Mouse (Mus musculus): ENCODE data around the gene D17Wsu92e. TPM values are rescaled to one million over a fixed set of nuclear protein-coding genes. Genes with fewer than 3 reads are reported as not detected.

Gene D17Wsu92e
- polyA plus RNA-seq, 1 experiment from 2014 or later, result 23.8 TPM

DNA sequence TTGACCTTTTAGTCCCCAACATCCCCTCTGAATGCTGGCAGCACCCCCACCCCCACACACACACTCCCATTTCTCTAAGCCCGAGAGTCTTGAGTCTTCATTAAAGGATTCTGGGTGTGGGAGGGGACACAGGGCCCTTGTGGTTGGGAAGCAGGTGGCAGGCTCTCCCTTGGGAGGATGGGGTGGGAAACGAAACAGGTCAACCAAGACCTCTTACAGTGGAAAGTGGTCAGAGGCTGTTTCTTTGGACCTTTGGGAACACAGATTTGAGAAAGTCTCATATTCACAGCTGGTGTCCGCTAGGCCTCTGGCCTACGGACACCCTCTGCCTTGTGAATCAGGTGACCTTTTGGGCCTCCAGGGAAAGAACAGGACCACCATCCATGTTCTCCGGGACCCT lies 110.8 kb downstream of the D17Wsu92e start:
- no peak overlapping the region for H3K4me2 ChIP-seq (ENCODE audit: low read depth, low read length)
- no peak overlapping the region for H3K4me3 ChIP-seq (ENCODE audit: low read depth, low read length)
- no peak for ATAC-seq
- no peak overlapping the region for H3K9ac ChIP-seq (replicated peaks)
- peaks cover 6% of the 10 kb centered on the region; the same call in 1 of the 2 replicates for H3K4me1 ChIP-seq (ENCODE audit: insufficient read depth)
- TF ChIP-seq EP300 (IDR thresholded peaks at IDR 0.05; ENCODE audit: low read depth) (no peak), CTCF (IDR thresholded peaks at IDR 0.05; ENCODE audit: low read depth) (no peak)
- H3K36me3 ChIP-seq (replicated peaks; ENCODE audit: insufficient read depth, low read length), result no peaks in the 10 kb centered on the region
- WGBS (ENCODE audit: insufficient replicate concordance), result 63% methylated on average over 5 of the region's 5 CpGs
- H3K27ac ChIP-seq (ENCODE audit: low read depth), result no peak overlapping the region
- H3K9me3 ChIP-seq (ENCODE audit: low read length), result no peaks in the 10 kb centered on the region
- peaks cover 9% of the 10 kb centered on the region; the same call in 1 of the 2 replicates for H3K27me3 ChIP-seq (ENCODE audit: insufficient read depth, low read length)
- no peak for DNase-seq

DNA sequence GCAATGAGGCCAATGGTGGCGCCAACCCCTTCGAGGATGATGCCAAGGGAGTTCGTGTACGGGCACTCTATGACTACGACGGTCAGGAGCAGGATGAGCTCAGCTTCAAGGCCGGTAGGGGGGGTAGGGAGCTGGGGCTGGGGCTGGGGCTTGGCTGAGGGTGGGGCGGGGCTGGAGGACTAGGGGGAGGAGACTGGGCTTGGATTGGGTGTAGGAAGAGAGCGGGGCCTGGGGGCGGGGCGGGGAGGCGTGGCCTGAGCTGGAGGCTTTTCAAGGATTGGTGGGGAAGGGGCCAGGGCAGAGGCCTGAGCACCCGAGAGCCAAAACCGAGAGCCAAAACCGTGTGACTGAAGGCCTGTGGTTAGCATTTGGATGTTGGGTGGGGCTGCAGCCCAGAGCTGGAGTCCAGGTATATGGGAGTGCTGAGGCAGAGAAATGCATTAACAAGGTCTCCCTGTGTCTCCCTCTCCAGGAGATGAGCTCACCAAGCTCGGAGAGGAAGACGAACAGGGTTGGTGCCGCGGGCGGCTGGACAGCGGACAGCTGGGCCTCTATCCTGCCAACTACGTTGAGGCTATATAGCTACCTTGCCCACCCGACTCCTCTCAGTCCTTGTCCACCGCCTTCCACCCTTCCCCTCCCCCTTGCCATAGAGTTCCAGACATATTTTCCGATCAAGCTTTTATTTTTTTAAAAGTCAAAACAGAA lies 112.3 kb downstream of the D17Wsu92e start:
- 4% methylated on average over 23 of the region's 25 CpGs for WGBS (ENCODE audit: insufficient replicate concordance)
- peak overlapping the region; percentile 8; the same call in 1 of the 2 replicates for H3K4me3 ChIP-seq (ENCODE audit: low read depth, low read length)

DNA sequence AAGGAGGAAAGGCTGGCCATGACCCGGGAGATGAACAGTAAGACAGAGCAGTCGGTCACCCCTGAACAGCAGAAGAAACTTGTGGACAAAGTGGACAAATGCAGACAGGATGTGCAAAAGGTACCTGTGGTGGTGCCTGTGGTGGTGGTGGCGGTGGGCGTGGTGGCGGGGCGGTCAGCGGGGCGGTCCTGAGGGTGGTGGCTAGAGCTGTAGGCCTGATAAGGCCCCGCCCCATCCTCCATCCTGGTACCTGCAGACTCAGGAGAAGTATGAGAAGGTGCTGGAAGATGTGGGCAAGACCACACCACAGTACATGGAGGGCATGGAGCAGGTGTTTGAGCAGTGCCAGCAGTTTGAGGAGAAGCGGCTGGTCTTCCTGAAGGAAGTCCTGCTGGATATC lies 114.8 kb downstream of the D17Wsu92e start:
- DNase-seq (no peak), ATAC-seq (no peak)
- no peaks in the 10 kb centered on the region for H3K36me3 ChIP-seq (replicated peaks; ENCODE audit: insufficient read depth, low read length)
- TF ChIP-seq EP300 (IDR thresholded peaks at IDR 0.05; ENCODE audit: low read depth) (no peak), CTCF (IDR thresholded peaks at IDR 0.05; ENCODE audit: low read depth) (no peak)
- no peak overlapping the region for H3K4me3 ChIP-seq (ENCODE audit: low read depth, low read length)
- H3K9me3 ChIP-seq (ENCODE audit: low read length), result no peaks in the 10 kb centered on the region
- H3K27ac ChIP-seq (ENCODE audit: low read depth), result no peak overlapping the region
- H3K27me3 ChIP-seq (ENCODE audit: insufficient read depth, low read length), result peaks cover 6% of the 10 kb centered on the region; the same call in 1 of the 2 replicates
- H3K4me2 ChIP-seq (ENCODE audit: low read depth, low read length), result no peak overlapping the region
- H3K4me1 ChIP-seq (ENCODE audit: insufficient read depth), result peaks cover 12% of the 10 kb centered on the region; the same call in 1 of the 2 replicates
- 48% methylated on average over 10 of the region's 10 CpGs for WGBS (ENCODE audit: insufficient replicate concordance)
- no peak overlapping the region for H3K9ac ChIP-seq (replicated peaks)

More for the DNA sequence above, 112.3 kb downstream of the D17Wsu92e start:
- H3K4me1 ChIP-seq (ENCODE audit: insufficient read depth), result peaks cover 6% of the 10 kb centered on the region; the same call in 1 of the 2 replicates
- peak overlapping the region; percentile 62 for H3K4me2 ChIP-seq (ENCODE audit: low read depth, low read length)
- ATAC-seq (peak; percentile 88), DNase-seq (peak; percentile 88)
- no peaks in the 10 kb centered on the region for H3K9me3 ChIP-seq (ENCODE audit: low read length)
- H3K9ac ChIP-seq (replicated peaks), result no peak overlapping the region
- H3K27ac ChIP-seq (ENCODE audit: low read depth), result no peak overlapping the region
- peak; percentile 37 for TF ChIP-seq CTCF (IDR thresholded peaks at IDR 0.05; ENCODE audit: low read depth)
- TF ChIP-seq EP300 (IDR thresholded peaks at IDR 0.05; ENCODE audit: low read depth), result no peak
- H3K27me3 ChIP-seq (ENCODE audit: insufficient read depth, low read length), result peaks cover 6% of the 10 kb centered on the region; the same call in 1 of the 2 replicates
- H3K36me3 ChIP-seq (replicated peaks; ENCODE audit: insufficient read depth, low read length), result no peaks in the 10 kb centered on the region

DNA sequence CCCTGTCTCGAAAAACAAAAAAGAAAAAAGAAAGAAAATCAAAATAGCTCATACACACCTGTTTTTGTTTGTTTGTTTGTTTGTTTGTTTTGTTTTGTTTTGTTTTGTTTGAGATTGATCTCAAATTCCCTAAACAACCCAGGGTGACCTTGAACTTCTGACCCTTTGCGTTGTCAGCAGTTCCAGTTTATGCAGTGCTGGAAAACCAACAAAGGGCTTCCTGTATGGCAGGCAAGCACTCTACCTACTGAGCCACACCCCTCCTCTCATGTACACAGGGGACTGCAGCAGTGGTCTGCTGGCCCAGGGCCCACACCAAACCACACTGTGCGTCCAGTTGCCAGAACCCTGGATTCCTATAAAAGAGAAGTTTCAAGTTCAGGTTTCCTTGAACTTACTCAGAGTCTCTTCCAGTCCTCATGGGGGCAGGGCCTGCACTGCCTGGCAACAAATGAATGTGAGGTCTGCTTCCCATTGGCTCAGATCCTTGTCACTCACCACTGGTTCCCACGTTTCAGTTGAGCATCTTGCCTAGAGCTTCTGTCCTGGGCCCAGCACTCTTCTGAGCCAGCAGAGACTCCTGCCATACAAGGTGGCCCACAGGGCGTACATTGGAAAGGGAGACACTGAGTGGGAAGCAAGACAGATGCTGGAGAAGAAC lies 116.4 kb downstream of the D17Wsu92e start:
- Histone ChIP-seq H3K9me3 (ENCODE audit: low read length) (peaks cover 5% of the 10 kb centered on the region; the same call in 1 of the 2 replicates), H3K27me3 (ENCODE audit: insufficient read depth, low read length) (peaks cover 6% of the 10 kb centered on the region; the same call in 1 of the 2 replicates), H3K27ac (ENCODE audit: low read depth) (no peak overlapping the region), H3K36me3 (replicated peaks; ENCODE audit: insufficient read depth, low read length) (no peaks in the 10 kb centered on the region), H3K9ac (replicated peaks) (no peak overlapping the region), H3K4me1 (ENCODE audit: insufficient read depth) (peaks cover 12% of the 10 kb centered on the region; the same call in 1 of the 2 replicates), H3K4me3 (ENCODE audit: low read depth, low read length) (no peak overlapping the region), H3K4me2 (ENCODE audit: low read depth, low read length) (no peak overlapping the region)
- DNase-seq (no peak), ATAC-seq (no peak)
- TF ChIP-seq CTCF (IDR thresholded peaks at IDR 0.05; ENCODE audit: low read depth), result no peak
- no peak for TF ChIP-seq EP300 (IDR thresholded peaks at IDR 0.05; ENCODE audit: low read depth)
- 53% methylated on average over 5 of the region's 5 CpGs for WGBS (ENCODE audit: insufficient replicate concordance)

DNA sequence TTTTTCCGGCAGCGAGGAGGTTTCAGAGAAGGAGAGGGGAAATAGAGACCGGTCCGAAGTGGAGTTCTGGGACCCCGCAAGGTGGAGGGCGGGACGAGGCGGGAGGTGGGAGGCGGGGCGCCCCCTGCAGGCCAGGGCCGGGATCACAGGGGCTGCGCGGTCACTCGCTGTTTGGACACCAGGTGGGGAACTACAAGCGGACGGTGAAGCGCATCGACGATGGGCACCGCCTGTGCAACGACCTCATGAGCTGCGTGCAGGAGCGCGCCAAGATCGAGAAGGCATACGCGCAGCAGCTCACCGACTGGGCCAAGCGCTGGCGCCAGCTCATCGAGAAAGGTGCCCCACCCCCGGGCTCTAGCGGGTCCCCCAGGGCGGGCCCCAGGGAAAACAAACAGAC lies 117.9 kb downstream of the D17Wsu92e start:
- DNase-seq, result peak; percentile 70
- ATAC-seq, result peak; percentile 47; the same call in 1 of the 2 replicates
- peaks cover 6% of the 10 kb centered on the region; the same call in 1 of the 2 replicates for H3K27me3 ChIP-seq (ENCODE audit: insufficient read depth, low read length)
- H3K27ac ChIP-seq (ENCODE audit: low read depth), result no peak overlapping the region
- no peak overlapping the region for H3K9ac ChIP-seq (replicated peaks)
- peak overlapping the region; percentile 59 for H3K4me2 ChIP-seq (ENCODE audit: low read depth, low read length)
- H3K4me3 ChIP-seq (ENCODE audit: low read depth, low read length), result no peak overlapping the region
- WGBS (ENCODE audit: insufficient replicate concordance), result under 1% methylated on average over 33 of the region's 34 CpGs
- H3K4me1 ChIP-seq (ENCODE audit: insufficient read depth), result peaks cover 6% of the 10 kb centered on the region; the same call in 1 of the 2 replicates
- no peaks in the 10 kb centered on the region for H3K36me3 ChIP-seq (replicated peaks; ENCODE audit: insufficient read depth, low read length)
- TF ChIP-seq EP300 (IDR thresholded peaks at IDR 0.05; ENCODE audit: low read depth), result no peak
- TF ChIP-seq CTCF (IDR thresholded peaks at IDR 0.05; ENCODE audit: low read depth), result peak; percentile 79
- peaks cover 5% of the 10 kb centered on the region; the same call in 1 of the 2 replicates for H3K9me3 ChIP-seq (ENCODE audit: low read length)

DNA sequence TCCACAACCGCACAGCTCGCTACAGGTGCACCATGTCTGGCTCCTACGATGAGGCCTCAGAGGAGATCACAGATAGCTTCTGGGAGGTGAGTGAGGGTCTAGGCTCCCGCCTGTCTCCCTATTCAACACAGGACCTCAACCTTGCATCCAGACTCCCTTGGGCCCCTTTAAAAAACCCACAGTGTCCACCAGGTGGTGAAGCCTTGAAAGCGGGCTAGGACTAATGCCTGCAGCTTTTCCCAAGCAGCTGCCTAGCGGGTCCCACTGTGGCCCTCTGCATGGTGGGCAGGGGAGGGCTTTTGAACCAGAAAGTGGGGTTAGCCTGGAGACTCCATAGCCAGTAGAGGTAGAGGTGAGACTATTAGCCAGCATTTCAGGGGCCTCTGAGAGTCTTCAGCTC lies 118.6 kb downstream of the D17Wsu92e start:
- TF ChIP-seq CTCF (IDR thresholded peaks at IDR 0.05; ENCODE audit: low read depth) (no peak), EP300 (IDR thresholded peaks at IDR 0.05; ENCODE audit: low read depth) (no peak)
- ATAC-seq, result no peak

More for the DNA sequence above, 118.6 kb downstream of the D17Wsu92e start:
- H3K4me2 ChIP-seq (ENCODE audit: low read depth, low read length), result no peak overlapping the region
- 79% methylated on average over 6 of the region's 6 CpGs for WGBS (ENCODE audit: insufficient replicate concordance)
- H3K36me3 ChIP-seq (replicated peaks; ENCODE audit: insufficient read depth, low read length), result no peaks in the 10 kb centered on the region
- H3K9me3 ChIP-seq (ENCODE audit: low read length), result peaks cover 5% of the 10 kb centered on the region; the same call in 1 of the 2 replicates
- no peak overlapping the region for H3K27ac ChIP-seq (ENCODE audit: low read depth)
- peaks cover 5% of the 10 kb centered on the region; the same call in 1 of the 2 replicates for H3K4me1 ChIP-seq (ENCODE audit: insufficient read depth)
- H3K27me3 ChIP-seq (ENCODE audit: insufficient read depth, low read length), result peaks cover 3% of the 10 kb centered on the region; the same call in 1 of the 2 replicates
- no peak overlapping the region for H3K4me3 ChIP-seq (ENCODE audit: low read depth, low read length)
- H3K9ac ChIP-seq (replicated peaks), result no peak overlapping the region
- no peak for DNase-seq

Other genes starting within 250 kb of the D17Wsu92e start
- gene Nudt3, start 197.2 kb downstream of the D17Wsu92e start, polyA plus RNA-seq (2015; fragmentation: Nextera tagmentation; extraction: Ambion mirVana), result 17.9 and 20.2 TPM in 2 replicates
- not detected in 2 replicates for gene RPS10-NUDT3, start 185.4 kb downstream of the D17Wsu92e start, polyA plus RNA-seq (2015; fragmentation: Nextera tagmentation; extraction: Ambion mirVana)
- 523 and 535 TPM in 2 replicates for gene Rps10, start 184.0 kb downstream of the D17Wsu92e start, polyA plus RNA-seq (2015; fragmentation: Nextera tagmentation; extraction: Ambion mirVana)
- gene Pacsin1, start 165.1 kb downstream of the D17Wsu92e start, polyA plus RNA-seq (2015; fragmentation: Nextera tagmentation; extraction: Ambion mirVana), result 0.27 and 0.29 TPM in 2 replicates
- 0.08 TPM in 1 of 2 replicates, not detected in the other for gene Spdef, start 91.7 kb downstream of the D17Wsu92e start, polyA plus RNA-seq (2015; fragmentation: Nextera tagmentation; extraction: Ambion mirVana)
- gene Snrpc, start 17.5 kb upstream of the D17Wsu92e start, polyA plus RNA-seq (2015; fragmentation: Nextera tagmentation; extraction: Ambion mirVana), result 96.2 and 99.0 TPM in 2 replicates
- gene Uhrf1bp1, start 35.8 kb upstream of the D17Wsu92e start, polyA plus RNA-seq (2015; fragmentation: Nextera tagmentation; extraction: Ambion mirVana), result 1.6 and 2.2 TPM in 2 replicates
- 2.3 and 3.0 TPM in 2 replicates for gene Anks1, start 88.7 kb upstream of the D17Wsu92e start, polyA plus RNA-seq (2015; fragmentation: Nextera tagmentation; extraction: Ambion mirVana)
- 17.4 and 17.8 TPM in 2 replicates for gene Taf11, start 89.2 kb upstream of the D17Wsu92e start, polyA plus RNA-seq (2015; fragmentation: Nextera tagmentation; extraction: Ambion mirVana)